Mouse (Mus musculus) kidney, adult 2 months (tissue): ENCODE results near the gene Phf12. TPM values are rescaled to one million over a fixed set of nuclear protein-coding genes. Genes with fewer than 3 reads are reported as not detected.

Experiments used
- DNase-seq: peaks from one replicate; pipeline ENCODE4 v3.0.0; 2021
- H3K27ac ChIP-seq: fragments of 200-500 bp; 2 replicates; pipeline ENCODE4 v1.5.1; 2012; ENCODE audit warnings: low read depth, low read length, control low read depth, inconsistent platforms; ENCODE audit not compliant: insufficient read depth
- H3K27me3 ChIP-seq: fragments of 200-500 bp; replicated peaks from 2 replicates; pipeline ENCODE4 v1.6.1; 2012; ENCODE audit warnings: mild to moderate bottlenecking, moderate library complexity, low read length, inconsistent platforms; ENCODE audit not compliant: control insufficient read depth, insufficient read depth
- H3K36me3 ChIP-seq: fragments of 200-500 bp; 2 replicates; pipeline ENCODE4 v1.6.1; 2012; ENCODE audit warnings: mild to moderate bottlenecking, moderate library complexity, low read length, inconsistent platforms; ENCODE audit not compliant: control insufficient read depth, insufficient read depth
- H3K4me1 ChIP-seq: fragments of 200-500 bp; 2 replicates; pipeline ENCODE4 v1.6.1; 2011; ENCODE audit warnings: low read length; ENCODE audit not compliant: control insufficient read depth, insufficient read depth
- H3K4me3 ChIP-seq: fragments of 200-500 bp; 2 replicates; pipeline ENCODE4 v1.5.1; 2011; ENCODE audit warnings: mild to moderate bottlenecking, low read depth, low read length, control low read depth; ENCODE audit not compliant: insufficient read depth
- CTCF ChIP-seq: fragments of 200-500 bp; conservative IDR thresholded peaks from 2 replicates; pipeline ENCODE4 v1.5.1; 2011; ENCODE audit warnings: low read depth, mild to moderate bottlenecking, control low read depth, low read length, moderate library complexity, mixed read lengths; ENCODE audit not compliant: insufficient read depth, insufficient read length
- POLR2A ChIP-seq: fragments of 200-500 bp; IDR thresholded peaks from one replicate; pipeline ENCODE4 v1.6.1; 2011; ENCODE audit warnings: low read depth, low read length, control low read depth
- WGBS: fragments of 180-500 bp; shearing (Covaris S2); methylation state at CpG from one replicate; pipeline ENCODE4 v1.1.7; 2018; 5-methylcytosine and 5-hydroxymethylcytosine counted together
- polyA plus RNA-seq: library from polyadenylated mRNA; depleted of rRNA; stranded (reverse); fragments of >200 nt; gene quantifications from 2 replicates; pipeline ENCODE4 v1.2.3, GENCODE M21; 2012

Gene Phf12
- polyA plus RNA-seq, 1 experiment, result 33.0 TPM

GRCm38 (mm10) chr11:77981609-77982440 is 729 bp upstream of the Phf12 start:
- peak; percentile 99 for DNase-seq
- WGBS, result 0% methylated on average over 29 of the region's 29 CpGs
- H3K4me1 ChIP-seq, result peaks cover 6% of the 10 kb centered on the region; the same call in 1 of the 2 replicates
- H3K4me3 ChIP-seq, result peak overlapping the region; percentile 65
- H3K36me3 ChIP-seq, result no peaks in the 10 kb centered on the region
- TF ChIP-seq CTCF (no peak), POLR2A (no peak)
- no peaks in the 10 kb centered on the region for H3K27me3 ChIP-seq
- H3K27ac ChIP-seq, result peak overlapping the region; percentile 94

GRCm38 (mm10) chr11:77983191-77983936 is 810 bp downstream of the Phf12 start:
- Histone ChIP-seq H3K4me1 (peaks cover 6% of the 10 kb centered on the region; the same call in 1 of the 2 replicates), H3K4me3 (peak overlapping the region; percentile 97), H3K27me3 (no peaks in the 10 kb centered on the region), H3K27ac (peak overlapping the region; percentile 94), H3K36me3 (no peaks in the 10 kb centered on the region; the same call in 1 of the 2 replicates)
- under 1% methylated on average over 28 of the region's 32 CpGs for WGBS
- no peak for TF ChIP-seq POLR2A
- peak; percentile 46 for DNase-seq

GRCm38 (mm10) chr11:77983937-77984835 is 1.6 kb downstream of the Phf12 start:
- no peak for TF ChIP-seq POLR2A
- TF ChIP-seq CTCF, result no peak
- H3K27me3 ChIP-seq, result no peaks in the 10 kb centered on the region
- no peaks in the 10 kb centered on the region; the same call in 1 of the 2 replicates for H3K36me3 ChIP-seq
- H3K4me1 ChIP-seq, result peaks cover 6% of the 10 kb centered on the region; the same call in 1 of the 2 replicates
- peak; percentile 76 for DNase-seq
- peak overlapping the region; percentile 98 for H3K27ac ChIP-seq
- WGBS, result under 1% methylated on average over 53 of the region's 63 CpGs
- H3K4me3 ChIP-seq, result peak overlapping the region; percentile 97

GRCm38 (mm10) chr11:77984836-77985231 is 2.3 kb downstream of the Phf12 start:
- Histone ChIP-seq H3K27me3 (no peaks in the 10 kb centered on the region), H3K4me1 (peaks cover 6% of the 10 kb centered on the region; the same call in 1 of the 2 replicates), H3K4me3 (peak overlapping the region; percentile 97), H3K36me3 (no peaks in the 10 kb centered on the region; the same call in 1 of the 2 replicates), H3K27ac (peak overlapping the region; percentile 98)
- TF ChIP-seq POLR2A (no peak), CTCF (no peak)
- under 1% methylated on average over 13 of the region's 13 CpGs for WGBS
- peak; percentile 73 for DNase-seq

GRCm38 (mm10) chr11:77985541-77986065 is 3.0 kb downstream of the Phf12 start:
- DNase-seq, result no peak
- TF ChIP-seq CTCF (no peak), POLR2A (no peak)

GRCm38 (mm10) chr11:77989071-77989690 is 6.6 kb downstream of the Phf12 start:
- Histone ChIP-seq H3K27ac (no peak overlapping the region), H3K4me3 (no peak overlapping the region), H3K27me3 (no peaks in the 10 kb centered on the region), H3K36me3 (peaks cover 1% of the 10 kb centered on the region), H3K4me1 (peaks cover 2% of the 10 kb centered on the region; the same call in 1 of the 2 replicates)
- no peak for DNase-seq
- 84% methylated on average over 13 of the region's 13 CpGs for WGBS
- no peak for TF ChIP-seq CTCF
- no peak for TF ChIP-seq POLR2A

More at GRCm38 (mm10) chr11:77985541-77986065, 3.0 kb downstream of the Phf12 start:
- WGBS, result 52% methylated on average over 3 of the region's 3 CpGs
- H3K36me3 ChIP-seq, result no peaks in the 10 kb centered on the region; the same call in 1 of the 2 replicates
- no peaks in the 10 kb centered on the region for H3K27me3 ChIP-seq
- H3K4me1 ChIP-seq, result peaks cover 6% of the 10 kb centered on the region; the same call in 1 of the 2 replicates
- H3K4me3 ChIP-seq, result no peak overlapping the region
- H3K27ac ChIP-seq, result peak overlapping the region; percentile 98
